Mouse (Mus musculus): ENCODE results near the gene Eif2b2.

The Eif2b2 gene

GRCm38 (mm10) chr12:85193923-85194622 lies 25.2 kb upstream of the Eif2b2 start:
- DNase-seq (ENCODE audit: low read depth, low spot score): no peak

DNA sequence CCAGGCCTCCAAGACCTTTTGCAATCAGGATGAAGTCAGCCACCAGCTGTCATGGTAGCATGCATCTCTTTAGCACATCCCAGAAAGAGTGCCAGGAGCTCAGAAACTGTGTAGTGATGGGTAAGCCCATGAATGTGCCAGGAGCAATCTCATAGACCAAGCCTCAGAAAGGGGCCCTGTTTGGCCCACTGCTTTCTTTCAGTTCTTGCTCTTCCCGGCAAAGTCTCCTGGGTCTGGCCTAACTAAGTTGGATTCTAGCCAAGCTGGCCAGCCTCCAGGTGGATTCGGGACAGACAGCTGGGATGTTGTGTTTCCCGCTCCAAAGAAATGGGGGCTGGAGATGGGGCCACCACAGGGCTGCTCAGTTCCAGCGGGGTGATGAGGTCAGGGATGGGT lies 24.7 kb upstream of the Eif2b2 start:
- no peak for DNase-seq (ENCODE audit: low read depth, low spot score)

DNA sequence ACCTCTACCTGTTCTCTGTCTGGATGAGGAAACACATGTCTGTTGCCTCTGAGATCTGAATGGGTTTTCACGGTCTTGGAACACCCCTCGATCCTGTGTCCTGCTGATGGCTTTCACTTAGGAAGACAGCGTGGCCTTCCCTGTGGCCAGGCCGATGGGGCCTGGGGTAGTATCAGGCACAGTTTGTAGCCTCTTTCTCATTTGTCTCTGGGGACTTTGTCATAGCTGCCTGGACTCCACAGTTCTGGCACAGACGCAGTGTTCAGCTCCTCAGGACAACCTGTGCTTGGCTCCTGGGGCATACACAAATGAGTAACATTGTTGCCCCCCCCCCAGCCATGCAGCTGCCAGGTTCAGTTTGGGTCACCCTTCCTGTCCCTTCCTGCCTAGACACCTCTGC lies 24.2 kb upstream of the Eif2b2 start:
- no peak for DNase-seq (ENCODE audit: low read depth, low spot score)

DNA sequence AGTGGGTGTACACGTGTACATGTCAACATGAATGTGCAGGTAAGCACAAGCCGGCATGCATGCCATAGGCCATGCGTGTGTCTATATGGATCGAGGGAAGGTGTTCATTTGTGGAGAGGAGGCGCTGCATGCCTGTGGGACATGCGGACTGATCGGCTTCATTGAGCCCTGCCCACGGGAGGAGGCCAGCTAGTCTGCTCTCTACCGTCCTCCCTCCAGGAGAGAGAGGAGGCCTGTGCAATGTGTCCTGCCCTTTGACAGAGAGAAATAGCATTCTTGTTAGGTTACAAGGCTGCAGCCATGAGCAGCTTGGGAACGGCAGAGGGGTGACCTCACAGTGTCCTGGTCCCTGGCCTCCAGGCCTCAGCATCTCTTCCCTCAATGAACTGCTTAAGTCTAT lies 23.1 kb upstream of the Eif2b2 start:
- DNase-seq (ENCODE audit: low read depth, low spot score): no peak

- no peak for DNase-seq (ENCODE audit: low read depth, low spot score)
Observed at GRCm38 (mm10) chr12:85197371-85197770, 21.9 kb upstream of the Eif2b2 start.

GRCm38 (mm10) chr12:85197936-85198335 lies 21.3 kb upstream of the Eif2b2 start:
- peak; percentile 68 for DNase-seq (ENCODE audit: low read depth, low spot score)

DNA sequence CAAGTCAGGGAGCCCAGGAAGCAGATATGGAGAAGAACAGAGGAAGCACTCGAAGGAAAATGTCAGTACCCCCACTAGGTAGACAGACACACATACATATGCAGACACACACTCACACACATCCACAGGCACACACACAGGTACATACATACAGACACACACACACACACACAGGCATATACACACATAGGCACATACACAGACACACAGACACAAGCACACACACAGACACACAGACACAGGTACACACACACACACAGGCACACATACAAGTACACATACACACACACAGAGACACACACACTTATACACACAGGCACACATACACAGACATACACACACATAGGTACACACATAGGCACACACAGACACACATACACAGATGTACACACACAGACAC lies 19.3 kb upstream of the Eif2b2 start:
- DNase-seq (ENCODE audit: low read depth, low spot score): no peak

DNA sequence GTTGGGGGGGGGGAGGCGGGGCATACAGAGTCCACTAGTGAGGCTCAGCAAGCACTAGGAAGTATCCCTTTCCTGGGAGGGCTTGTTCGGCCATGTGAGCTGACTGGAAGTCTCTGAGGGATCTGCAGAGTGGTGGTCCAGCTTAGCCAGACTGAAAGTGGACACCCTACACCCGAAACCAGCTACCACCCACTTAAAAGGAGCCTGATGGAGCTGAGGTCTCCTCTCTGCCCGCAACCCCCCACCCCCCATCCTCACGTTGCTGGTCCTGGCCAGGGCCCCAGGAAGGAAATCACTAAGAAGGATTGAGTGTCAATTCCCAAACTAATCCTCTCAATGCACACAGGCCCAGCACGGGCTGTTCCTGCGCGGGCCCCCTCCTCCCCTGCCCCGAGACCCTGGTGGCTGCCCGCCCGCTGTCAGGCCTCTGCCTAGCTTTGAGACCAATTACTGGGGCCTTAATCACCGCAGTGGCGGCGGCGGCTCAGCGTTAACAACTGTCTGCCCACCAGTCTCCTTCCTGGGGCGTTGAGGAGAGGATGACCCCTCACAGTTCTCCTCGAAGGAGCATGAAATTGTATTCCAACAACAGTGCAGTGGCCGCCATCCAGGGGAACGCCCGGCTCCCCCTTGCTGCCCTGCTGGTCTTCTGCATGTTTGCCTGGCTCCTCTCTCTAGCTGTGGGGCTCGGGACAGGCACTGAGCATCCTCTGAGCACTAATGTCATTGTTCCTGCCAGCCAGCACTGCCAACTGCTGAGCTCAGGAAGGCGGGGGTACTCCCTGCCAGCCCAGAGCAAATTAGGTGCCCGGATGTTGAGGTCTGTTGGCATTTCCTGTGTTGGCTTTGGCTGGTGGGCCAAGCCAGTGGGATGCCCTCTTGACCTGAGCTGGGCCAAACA lies 18.1 kb upstream of the Eif2b2 start:
- DNase-seq (ENCODE audit: low read depth, low spot score): no peak

DNA sequence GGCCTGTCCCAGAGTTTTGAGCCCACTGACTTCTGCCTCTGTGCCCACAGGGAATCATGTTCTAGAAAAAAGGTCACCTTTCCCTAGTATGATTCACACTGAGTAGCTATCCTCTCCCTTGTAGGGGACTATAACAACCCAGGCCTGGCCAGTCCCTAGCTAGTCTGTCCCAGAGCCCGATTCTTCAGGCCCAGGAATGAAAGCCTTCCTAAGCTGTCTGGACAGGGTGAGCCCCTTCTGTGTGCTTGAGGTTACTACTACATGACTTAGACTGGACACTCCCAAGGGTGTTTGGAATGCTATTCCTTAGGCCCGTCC lies 17.5 kb upstream of the Eif2b2 start:
- no peak for DNase-seq (ENCODE audit: low read depth, low spot score)

DNA sequence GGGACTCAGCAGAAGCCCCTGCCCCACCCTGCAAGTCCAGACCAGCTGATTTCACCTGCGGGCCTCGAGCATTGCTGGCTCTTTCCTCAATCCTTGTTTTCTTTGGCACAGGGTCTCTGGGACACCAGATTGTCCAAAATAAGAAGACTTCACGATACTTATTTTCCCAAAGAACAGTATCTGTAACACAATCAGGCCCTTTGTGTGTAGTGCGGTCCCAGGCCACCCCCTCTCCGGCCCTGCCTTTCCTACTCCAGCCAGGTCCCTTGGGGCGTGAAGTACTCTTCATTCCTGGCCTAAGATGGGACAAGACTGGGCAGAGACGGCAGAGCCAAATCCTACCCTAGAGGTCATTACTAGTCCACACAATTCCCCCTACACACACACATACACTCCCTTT lies 17.1 kb upstream of the Eif2b2 start:
- no peak for DNase-seq (ENCODE audit: low read depth, low spot score)

- DNase-seq (ENCODE audit: low read depth, low spot score): no peak
Observed at GRCm38 (mm10) chr12:85203699-85204098, 15.6 kb upstream of the Eif2b2 start.

GRCm38 (mm10) chr12:85204105-85204504 lies 15.2 kb upstream of the Eif2b2 start:
- DNase-seq (ENCODE audit: low read depth, low spot score): no peak

DNA sequence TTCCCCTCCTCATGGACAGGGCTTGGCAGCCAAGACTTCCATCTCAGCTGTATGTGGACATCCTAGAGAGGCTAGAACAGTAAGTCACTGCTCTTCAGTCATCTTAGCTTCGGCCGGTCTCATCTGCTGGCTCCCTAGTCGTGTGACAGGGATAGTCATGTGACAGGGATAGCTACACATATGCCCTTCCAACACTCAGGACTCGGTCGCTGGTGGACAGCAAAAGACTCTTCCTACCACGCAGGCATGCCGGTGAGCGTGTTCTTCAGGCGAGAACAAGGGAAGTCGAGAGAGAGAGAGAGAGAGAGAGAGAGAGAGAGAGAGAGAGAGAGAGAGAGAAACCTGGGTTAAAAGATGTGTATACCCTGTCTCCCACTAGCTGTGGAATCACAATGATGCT lies 13.9 kb upstream of the Eif2b2 start:
- DNase-seq (ENCODE audit: low read depth, low spot score): no peak

- DNase-seq (ENCODE audit: low read depth, low spot score): no peak
Observed at GRCm38 (mm10) chr12:85208687-85209199, 10.5 kb upstream of the Eif2b2 start.

GRCm38 (mm10) chr12:85215031-85215430 lies 4.2 kb upstream of the Eif2b2 start:
- no peak for DNase-seq (ENCODE audit: low read depth, low spot score)

GRCm38 (mm10) chr12:85217733-85218310 lies 1.5 kb upstream of the Eif2b2 start:
- no peak for DNase-seq (ENCODE audit: low read depth, low spot score)

- DNase-seq (ENCODE audit: low read depth, low spot score): no peak
Observed at GRCm38 (mm10) chr12:85219905-85220290, 617 bp downstream of the Eif2b2 start.

GRCm38 (mm10) chr12:85227227-85227626 lies 7.9 kb downstream of the Eif2b2 start:
- DNase-seq (ENCODE audit: low read depth, low spot score): peak; percentile 47

GRCm38 (mm10) chr12:85227876-85228599 lies 8.8 kb downstream of the Eif2b2 start:
- DNase-seq (ENCODE audit: low read depth, low spot score): no peak

GRCm38 (mm10) chr12:85233376-85234358 lies 14.4 kb downstream of the Eif2b2 start:
- DNase-seq (ENCODE audit: low read depth, low spot score): no peak

GRCm38 (mm10) chr12:85237553-85237952 lies 18.3 kb downstream of the Eif2b2 start:
- DNase-seq (ENCODE audit: low read depth, low spot score): no peak

Data from mesoderm, embryonic 11.5 days (tissue).